Mouse (Mus musculus) kidney, postnatal 0 days (tissue): ENCODE measurements around the gene Fads2. TPM values are rescaled to one million over a fixed set of nuclear protein-coding genes. Genes with fewer than 3 reads are reported as not detected.

Experiments
- ATAC-seq: fragments of 200-750 bp; cut with Nextera tagmentation; replicated peaks from 2 replicates; pipeline ENCODE4 v1.8.0; 2017; ENCODE audit warnings: low read depth, moderate number of reproducible peaks, moderate TSS enrichment, moderate library complexity; ENCODE audit not compliant: low FRiP score
- DNase-seq: peaks from one replicate; pipeline ENCODE4 v3.0.0-alpha.2; 2016; ENCODE audit warnings: low spot score
- H3K27ac ChIP-seq: fragments of 300-500 bp; sonication (generic); 2 replicates; pipeline ENCODE4 v1.5.1; 2014; ENCODE audit warnings: mild to moderate bottlenecking
- H3K27me3 ChIP-seq: fragments of 300-500 bp; sonication (generic); 2 replicates; pipeline ENCODE4 v1.6.1; 2014; ENCODE audit warnings: low read length, mixed read lengths; ENCODE audit not compliant: insufficient read depth
- H3K36me3 ChIP-seq: fragments of 300-500 bp; sonication (generic); 2 replicates; pipeline ENCODE4 v1.6.1; 2014; ENCODE audit warnings: low read length, mixed read lengths; ENCODE audit not compliant: insufficient read depth
- H3K4me1 ChIP-seq: fragments of 300-500 bp; sonication (generic); replicated peaks from 2 replicates; pipeline ENCODE4 v1.6.1; 2014; ENCODE audit warnings: antibody characterized with exemption, low read length, mixed read lengths; ENCODE audit not compliant: insufficient read depth
- H3K4me2 ChIP-seq: fragments of 300-500 bp; sonication (generic); 2 replicates; pipeline ENCODE4 v1.6.1; 2014; ENCODE audit warnings: mild to moderate bottlenecking, low read length, moderate library complexity, mixed read lengths
- H3K4me3 ChIP-seq: fragments of 300-500 bp; sonication (generic); replicated peaks from 2 replicates; pipeline ENCODE4 v1.5.1; 2014; ENCODE audit warnings: low read depth, low read length
- H3K9ac ChIP-seq: fragments of 300-500 bp; sonication (generic); 2 replicates; pipeline ENCODE4 v1.6.1; 2014; ENCODE audit warnings: low read depth, low read length
- H3K9me3 ChIP-seq: fragments of 300-500 bp; sonication (generic); replicated peaks from 2 replicates; pipeline ENCODE4 v1.6.1; 2016; ENCODE audit warnings: low read length, inconsistent platforms, mixed read lengths
- CTCF ChIP-seq: IDR thresholded peaks from 2 replicates; pipeline ENCODE4 v1.5.1; 2016; ENCODE audit warnings: antibody characterized with exemption, low read depth, mild to moderate bottlenecking, moderate library complexity
- WGBS: fragments of 180-500 bp; shearing (Covaris S2); extraction: QIAGEN DNeasy Blood & Tissue Kit; methylation state at CpG from one replicate; pipeline ENCODE4 v1.1.7; 2014; 5-methylcytosine and 5-hydroxymethylcytosine counted together
- polyA plus RNA-seq: library from polyadenylated mRNA; unstranded; fragments of >200 nt; fragmentation: Nextera tagmentation; extraction: Ambion mirVana; gene quantifications from 2 replicates; pipeline ENCODE4 v1.2.1, GENCODE M21; 2015

The Fads2 gene
- polyA plus RNA-seq, 1 experiment from 2014 or later = 37.1 TPM

DNA sequence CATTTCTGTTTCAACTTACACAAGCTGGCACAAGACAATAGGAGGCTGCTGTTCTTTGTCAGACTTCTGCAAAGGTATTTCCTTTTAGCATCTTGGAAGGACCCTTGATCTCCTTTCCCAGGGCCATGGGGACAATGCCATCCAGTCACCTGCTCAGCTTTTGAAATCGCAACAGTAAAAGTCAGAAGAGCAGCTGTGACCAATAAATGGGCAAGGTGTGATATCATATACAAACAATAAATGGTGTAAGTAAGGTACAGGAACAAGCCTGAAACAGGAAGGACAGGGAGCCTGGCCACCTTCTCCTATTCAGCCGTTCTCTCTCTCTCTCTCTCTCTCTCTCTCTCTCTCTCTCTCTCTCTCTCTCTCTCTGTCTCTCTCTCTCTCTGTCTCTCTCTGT is 51.1 kb downstream of the Fads2 start:
- no peak overlapping the region for H3K27ac ChIP-seq
- no peaks in the 10 kb centered on the region for H3K4me1 ChIP-seq
- H3K9ac ChIP-seq = no peak overlapping the region
- H3K36me3 ChIP-seq = peaks cover 5% of the 10 kb centered on the region; the same call in 1 of the 2 replicates
- no peak for DNase-seq
- no peaks in the 10 kb centered on the region for H3K27me3 ChIP-seq
- H3K9me3 ChIP-seq = no peaks in the 10 kb centered on the region
- no peak overlapping the region for H3K4me2 ChIP-seq
- ATAC-seq = no peak
- no peak overlapping the region for H3K4me3 ChIP-seq
- TF ChIP-seq CTCF = no peak
- 94% methylated on average over 2 of the region's 2 CpGs for WGBS

DNA sequence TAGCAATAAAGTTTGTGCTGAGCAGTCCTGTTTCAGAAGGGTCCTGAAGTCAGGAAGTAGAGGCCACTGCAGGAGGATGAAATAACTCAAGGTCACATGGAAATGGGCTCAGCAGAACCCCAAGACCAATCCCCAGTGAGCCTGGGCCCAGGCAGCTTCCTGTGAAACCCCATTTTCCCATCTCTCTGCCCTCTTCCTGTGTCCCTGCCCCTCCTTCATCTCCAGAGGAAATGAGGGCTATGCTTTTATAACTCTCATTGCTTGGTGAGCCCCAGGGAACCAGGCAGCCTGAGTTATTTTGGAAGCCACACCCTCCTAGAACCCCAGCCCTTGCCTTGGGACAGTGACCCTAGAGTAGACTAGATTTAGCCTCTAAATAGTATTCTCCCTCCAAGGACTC is 52.0 kb downstream of the Fads2 start:
- Histone ChIP-seq H3K4me2 (no peak overlapping the region), H3K36me3 (peaks cover 5% of the 10 kb centered on the region; the same call in 1 of the 2 replicates), H3K9me3 (no peaks in the 10 kb centered on the region), H3K4me3 (no peak overlapping the region), H3K27me3 (no peaks in the 10 kb centered on the region), H3K9ac (no peak overlapping the region), H3K4me1 (no peaks in the 10 kb centered on the region), H3K27ac (no peak overlapping the region)
- no peak for ATAC-seq
- DNase-seq = no peak
- TF ChIP-seq CTCF = no peak

DNA sequence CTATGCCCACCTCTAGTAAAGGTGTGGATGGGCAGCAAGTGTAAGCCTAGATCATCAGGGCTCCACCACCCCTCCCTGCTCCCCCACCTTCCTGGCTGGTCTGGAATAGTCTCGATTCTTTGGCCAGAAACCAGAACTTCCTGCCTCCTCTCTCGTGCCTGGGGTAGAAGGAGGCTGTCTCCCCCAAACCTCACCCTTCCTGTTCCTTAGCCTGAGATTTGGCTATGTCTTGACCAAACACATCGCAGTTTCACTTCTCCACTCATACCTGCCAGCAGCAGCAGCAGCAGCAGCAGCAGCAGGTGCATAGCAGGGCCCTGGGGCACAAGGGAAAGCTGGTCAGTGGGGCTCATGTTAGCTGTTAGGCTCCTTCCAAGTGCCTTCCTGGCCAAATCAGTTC is 54.6 kb downstream of the Fads2 start:
- Histone ChIP-seq H3K36me3 (no peaks in the 10 kb centered on the region), H3K4me3 (no peak overlapping the region), H3K4me1 (peaks cover 5% of the 10 kb centered on the region; the same call in 1 of the 2 replicates), H3K9ac (no peak overlapping the region), H3K27me3 (no peaks in the 10 kb centered on the region), H3K27ac (no peak overlapping the region), H3K9me3 (no peaks in the 10 kb centered on the region), H3K4me2 (no peak overlapping the region)
- no peak for ATAC-seq
- DNase-seq = no peak
- WGBS = 34% methylated on average over 3 of the region's 3 CpGs
- no peak for TF ChIP-seq CTCF

DNA sequence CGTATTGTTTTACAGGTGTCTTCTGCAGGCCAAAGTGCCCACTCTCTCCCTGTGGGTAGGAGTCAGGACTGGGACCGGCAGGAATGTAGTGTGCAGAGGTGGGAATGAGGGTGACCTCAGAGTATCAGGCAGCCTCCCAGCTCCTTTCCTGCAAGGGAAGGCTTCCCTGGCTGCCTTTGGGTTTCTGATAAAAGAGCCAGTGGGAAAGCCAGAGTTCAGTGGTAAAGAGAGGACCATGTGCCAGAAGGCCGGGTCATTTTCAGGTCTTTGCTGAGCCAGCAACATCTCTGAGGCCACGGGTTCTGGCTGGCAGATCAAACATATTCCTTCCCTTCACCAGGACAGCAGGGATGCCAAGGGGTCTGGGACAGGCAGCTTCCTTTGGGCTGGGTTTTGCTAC is 55.2 kb downstream of the Fads2 start:
- H3K4me1 ChIP-seq = peaks cover 5% of the 10 kb centered on the region; the same call in 1 of the 2 replicates
- ATAC-seq = no peak
- no peak overlapping the region for H3K9ac ChIP-seq
- H3K36me3 ChIP-seq = no peaks in the 10 kb centered on the region
- H3K4me2 ChIP-seq = no peak overlapping the region
- WGBS = 33% methylated on average over 4 of the region's 4 CpGs
- no peak overlapping the region for H3K4me3 ChIP-seq
- H3K27me3 ChIP-seq = no peaks in the 10 kb centered on the region
- H3K9me3 ChIP-seq = no peaks in the 10 kb centered on the region
- DNase-seq = no peak
- no peak for TF ChIP-seq CTCF
- no peak overlapping the region for H3K27ac ChIP-seq

DNA sequence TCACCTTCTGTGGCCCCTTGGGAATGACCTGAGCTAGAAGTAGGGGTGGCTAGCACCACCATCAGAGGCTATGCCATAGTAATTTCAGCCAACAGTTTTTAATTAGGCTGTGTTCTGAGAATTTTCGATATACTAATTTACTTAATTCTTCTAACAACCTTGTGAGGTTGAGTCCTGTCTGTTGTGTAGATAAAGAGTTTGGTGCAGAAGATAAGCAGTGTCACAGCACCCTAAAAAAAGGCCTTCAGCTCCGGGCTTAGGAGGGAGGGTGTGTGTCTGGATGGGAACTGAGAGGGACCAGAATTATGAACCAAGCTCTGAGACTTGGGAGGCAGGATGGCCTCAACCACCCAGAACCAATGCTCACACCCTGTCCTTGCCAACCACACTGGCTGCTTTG is 55.8 kb downstream of the Fads2 start:
- Histone ChIP-seq H3K4me1 (peaks cover 5% of the 10 kb centered on the region; the same call in 1 of the 2 replicates), H3K4me2 (no peak overlapping the region), H3K27me3 (no peaks in the 10 kb centered on the region), H3K36me3 (no peaks in the 10 kb centered on the region), H3K9ac (no peak overlapping the region), H3K27ac (no peak overlapping the region), H3K9me3 (no peaks in the 10 kb centered on the region), H3K4me3 (no peak overlapping the region)
- no peak for DNase-seq
- no peak for TF ChIP-seq CTCF
- no peak for ATAC-seq
- WGBS = 82% methylated on average over 2 of the region's 2 CpGs

DNA sequence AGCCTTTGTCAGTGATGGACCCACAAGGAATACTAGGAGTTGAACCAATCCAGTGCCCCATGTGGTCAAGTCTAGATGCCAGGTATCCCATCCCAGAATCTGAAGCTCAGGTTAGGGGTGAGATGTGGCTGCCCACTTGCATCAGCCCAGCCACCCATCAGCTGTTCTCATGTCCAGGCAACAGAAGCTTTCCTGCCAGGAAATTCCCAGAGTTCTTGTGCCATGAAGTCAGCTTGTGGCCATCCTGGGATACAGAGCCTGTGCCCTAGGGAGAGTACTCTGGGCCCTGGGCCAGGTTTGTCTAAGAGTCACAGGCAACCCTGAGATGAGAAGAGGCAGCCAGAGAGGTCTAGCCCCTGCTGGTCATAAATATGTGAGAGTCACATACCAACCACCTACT is 57.9 kb downstream of the Fads2 start:
- H3K9ac ChIP-seq = no peak overlapping the region
- H3K4me2 ChIP-seq = peak overlapping the region; percentile 67; the same call in 1 of the 2 replicates
- no peaks in the 10 kb centered on the region for H3K27me3 ChIP-seq
- no peak for DNase-seq
- ATAC-seq = no peak
- no peaks in the 10 kb centered on the region for H3K36me3 ChIP-seq
- peaks cover 12% of the 10 kb centered on the region; the same call in 1 of the 2 replicates for H3K4me1 ChIP-seq
- H3K9me3 ChIP-seq = no peaks in the 10 kb centered on the region
- H3K4me3 ChIP-seq = no peak overlapping the region
- TF ChIP-seq CTCF = no peak
- no peak overlapping the region for H3K27ac ChIP-seq

DNA sequence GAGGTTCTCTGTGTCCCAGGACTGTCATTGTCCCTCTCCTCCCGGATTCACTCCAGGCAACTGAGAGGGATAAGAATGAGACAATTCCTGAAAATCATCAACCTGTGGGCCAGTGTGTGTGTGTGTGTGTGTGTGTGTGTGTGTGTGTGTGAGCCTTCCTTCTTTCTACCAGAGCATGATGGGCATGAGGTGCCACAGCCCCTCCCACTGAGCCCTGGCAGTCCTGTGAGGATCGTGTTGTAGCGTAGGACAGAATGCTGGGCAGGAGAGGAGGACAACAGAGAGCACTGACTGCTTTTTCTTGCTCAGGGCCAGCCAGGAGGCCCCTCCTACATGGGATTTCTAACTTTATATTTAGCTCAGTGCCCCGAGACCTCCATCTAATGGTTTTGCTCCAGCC is 58.7 kb downstream of the Fads2 start:
- WGBS = 80% methylated on average over 4 of the region's 4 CpGs
- no peak for DNase-seq
- Histone ChIP-seq H3K27ac (peak overlapping the region; percentile 16; the same call in 1 of the 2 replicates), H3K4me2 (peak overlapping the region; percentile 67), H3K36me3 (no peaks in the 10 kb centered on the region), H3K9me3 (no peaks in the 10 kb centered on the region), H3K4me3 (peak overlapping the region; percentile 40; the same call in 1 of the 2 replicates), H3K27me3 (no peaks in the 10 kb centered on the region), H3K4me1 (peaks cover 12% of the 10 kb centered on the region; the same call in 1 of the 2 replicates), H3K9ac (no peak overlapping the region)
- ATAC-seq = no peak
- TF ChIP-seq CTCF = no peak
